Mouse (Mus musculus) heart, embryonic 14.5 days (tissue): ENCODE measurements around the gene Tubgcp5. TPM values are rescaled to one million over a fixed set of nuclear protein-coding genes. Genes with fewer than 3 reads are reported as not detected.

ENCODE experiments used
- ATAC-seq: fragments of 200-750 bp; cut with Nextera tagmentation; 2 replicates; pipeline ENCODE4 v1.8.0; 2017; ENCODE audit warnings: low read depth, moderate TSS enrichment; ENCODE audit not compliant: insufficient number of reproducible peaks, insufficient read depth, low FRiP score
- H3K27ac ChIP-seq, 2 experiments: fragments of 200-500 bp in 1 of 2; fragments of 300-500 bp in 1 of 2; sonication (generic) in 1 of 2; replicated peaks in 1 of 2; 2 replicates each; pipeline ENCODE4 v1.5.1; 2012 to 2014; ENCODE audit warnings: low read depth in 2 of 2, low read length in 2 of 2, control low read depth in 1 of 2, mild to moderate bottlenecking in 1 of 2, mixed read lengths in 1 of 2; ENCODE audit not compliant: control insufficient read depth in 1 of 2, insufficient read depth in 1 of 2
- H3K27me3 ChIP-seq: fragments of 300-500 bp; sonication (generic); 2 replicates; pipeline ENCODE4 v1.6.1; 2014; ENCODE audit warnings: mild to moderate bottlenecking, low read length, control low read depth; ENCODE audit not compliant: control insufficient read depth, insufficient read depth
- H3K36me3 ChIP-seq: fragments of 300-500 bp; sonication (generic); 2 replicates; pipeline ENCODE4 v1.6.1; 2014; ENCODE audit warnings: mild to moderate bottlenecking, control low read depth, low read length, mixed read lengths; ENCODE audit not compliant: control insufficient read depth, insufficient read depth
- H3K4me1 ChIP-seq, 2 experiments: fragments of 200-500 bp in 1 of 2; fragments of 300-500 bp in 1 of 2; sonication (generic) in 1 of 2; 2 replicates each; pipeline ENCODE4 v1.6.1; 2012 to 2014; ENCODE audit warnings: low read length in 2 of 2, control low read depth in 1 of 2, mixed read lengths in 1 of 2; ENCODE audit not compliant: control insufficient read depth in 2 of 2, insufficient read depth in 2 of 2
- H3K4me2 ChIP-seq: fragments of 300-500 bp; sonication (generic); 2 replicates; pipeline ENCODE4 v1.6.1; 2014; ENCODE audit warnings: mild to moderate bottlenecking, low read length
- H3K4me3 ChIP-seq, 2 experiments: fragments of 200-500 bp in 1 of 2; fragments of 300-500 bp in 1 of 2; sonication (generic) in 1 of 2; 2 replicates each; pipeline ENCODE4 v1.5.1; 2012 to 2014; ENCODE audit warnings: low read length in 2 of 2, mild to moderate bottlenecking in 2 of 2, control low read depth in 1 of 2, low read depth in 1 of 2, moderate library complexity in 1 of 2; ENCODE audit not compliant: control insufficient read depth in 1 of 2, insufficient read depth in 1 of 2
- H3K9ac ChIP-seq: fragments of 300-500 bp; sonication (generic); 2 replicates; pipeline ENCODE4 v1.6.1; 2014; ENCODE audit warnings: mild to moderate bottlenecking, low read length
- H3K9me3 ChIP-seq: fragments of 300-500 bp; sonication (generic); 2 replicates; pipeline ENCODE4 v1.6.1; 2016; ENCODE audit warnings: low read length, control low read depth; ENCODE audit not compliant: control insufficient read depth
- WGBS: fragments of 180-500 bp; shearing (Covaris S2); extraction: QIAGEN DNeasy Blood & Tissue Kit; methylation state at CpG from one replicate; pipeline ENCODE4 v1.1.7; 2014; 5-methylcytosine and 5-hydroxymethylcytosine counted together
- polyA plus RNA-seq: library from polyadenylated mRNA; unstranded; fragments of >200 nt; fragmentation: Nextera tagmentation; extraction: Ambion mirVana; gene quantifications from 2 replicates; pipeline ENCODE4 v1.2.1, GENCODE M21; 2014

Tubgcp5 gene
- polyA plus RNA-seq = 16.4 and 19.2 TPM in 2 replicates

- no peaks in the 10 kb centered on the region for H3K27me3 ChIP-seq
- peak within 1 kb of the TSS; percentile 69 for H3K4me2 ChIP-seq
- H3K27ac ChIP-seq = peak within 1 kb of the TSS; percentile 38 to 46; a peak in 2 of 4 replicates
- WGBS = under 1% methylated on average over 51 of the region's 51 CpGs
- H3K9me3 ChIP-seq = no peaks in the 10 kb centered on the region
- peak within 1 kb of the TSS; percentile 75 to 87 for H3K4me3 ChIP-seq
- peak; percentile 98 for ATAC-seq
- H3K4me1 ChIP-seq = peaks cover 0 to 12% of the 10 kb centered on the region in 2 experiments; a peak in 3 of 4 replicates
- H3K36me3 ChIP-seq = peaks cover 32% of the 10 kb centered on the region
- peak within 1 kb of the TSS; percentile 95 for H3K9ac ChIP-seq
These were observed at the start of gene Tubgcp5 for GRCm38 (mm10) chr7:55793952-55794603. TSS of gene Tubgcp5 (plus strand) at chr7:55794154.

- Histone ChIP-seq H3K4me2 (no peak overlapping the region), H3K27me3 (no peaks in the 10 kb centered on the region), H3K9ac (no peak overlapping the region), H3K27ac (no peak overlapping the region), H3K4me1 (no peaks in the 10 kb centered on the region), H3K4me3 (no peak overlapping the region), H3K9me3 (no peaks in the 10 kb centered on the region), H3K36me3 (no peaks in the 10 kb centered on the region)
- no peak for ATAC-seq
- WGBS = 72% methylated on average over 10 of the region's 10 CpGs
These were observed 49.3 kb upstream of the Tubgcp5 start for GRCm38 (mm10) chr7:55744566-55745220.

DNA sequence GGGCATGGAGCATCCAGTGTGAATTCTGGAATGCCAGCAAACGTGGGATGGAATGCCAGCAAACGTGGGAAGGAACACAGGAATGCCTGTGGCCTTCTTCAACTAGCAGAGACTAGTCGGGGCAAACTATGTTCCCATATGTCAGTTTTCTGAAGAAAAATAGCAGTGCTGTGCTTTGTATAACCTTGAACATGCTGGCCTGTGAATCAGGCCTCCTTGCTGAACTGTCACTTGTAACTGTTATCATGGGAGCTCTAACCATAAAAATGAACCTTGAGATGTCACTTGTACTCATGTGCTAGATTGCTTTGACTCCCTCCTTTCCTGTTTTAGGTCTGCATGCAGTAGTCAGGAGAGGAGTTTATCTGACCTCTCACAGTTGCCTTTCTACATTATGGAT lies 43.1 kb upstream of the Tubgcp5 start:
- no peak for ATAC-seq
- Histone ChIP-seq H3K9me3 (no peaks in the 10 kb centered on the region), H3K4me2 (no peak overlapping the region), H3K27me3 (no peaks in the 10 kb centered on the region), H3K9ac (no peak overlapping the region), H3K36me3 (no peaks in the 10 kb centered on the region), H3K4me1 (no peaks in the 10 kb centered on the region), H3K27ac (no peak overlapping the region), H3K4me3 (no peak overlapping the region)
- WGBS = 61% methylated on average over 3 of the region's 3 CpGs

GRCm38 (mm10) chr7:55759346-55759745 lies 34.6 kb upstream of the Tubgcp5 start:
- WGBS = 59% methylated on average over 3 of the region's 3 CpGs
- H3K9ac ChIP-seq = no peak overlapping the region

DNA sequence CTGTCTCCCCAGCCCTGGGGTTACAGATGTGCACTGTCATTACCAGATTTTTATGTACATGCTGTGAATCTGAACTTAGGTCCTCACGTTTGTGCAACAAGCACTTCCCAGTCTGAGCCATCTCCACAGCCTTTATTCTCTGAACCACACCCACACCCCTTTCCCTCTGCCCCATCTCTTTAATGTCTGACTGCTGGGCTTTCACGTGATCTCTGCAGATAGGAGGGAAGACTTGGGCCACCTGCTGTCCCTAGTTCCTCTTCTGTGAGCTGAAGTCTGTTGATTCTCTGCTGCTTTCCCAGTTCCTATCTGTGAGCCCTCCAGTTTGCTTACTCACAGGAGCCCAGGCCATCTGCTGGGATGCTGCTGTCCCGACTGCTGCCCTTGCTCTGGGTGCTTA lies 26.0 kb upstream of the Tubgcp5 start, which contains the start of gene Siglech:
Gene Siglech, plus strand, starts transcription at position 253 of the 400 bp plus-strand sequence.
- Histone ChIP-seq H3K9ac (no peak within 1 kb of the TSS), H3K4me3 (no peak within 1 kb of the TSS), H3K4me2 (no peak within 1 kb of the TSS), H3K27me3 (no peaks in the 10 kb centered on the region), H3K4me1 (no peaks in the 10 kb centered on the region), H3K27ac (no peak within 1 kb of the TSS), H3K9me3 (no peaks in the 10 kb centered on the region), H3K36me3 (no peaks in the 10 kb centered on the region)
- ATAC-seq = no peak
- WGBS = 32% methylated on average over 3 of the region's 3 CpGs

More at GRCm38 (mm10) chr7:55759346-55759745, 34.6 kb upstream of the Tubgcp5 start:
- Histone ChIP-seq H3K4me3 (no peak overlapping the region), H3K4me2 (no peak overlapping the region), H3K27ac (no peak overlapping the region), H3K36me3 (no peaks in the 10 kb centered on the region), H3K4me1 (no peaks in the 10 kb centered on the region), H3K9me3 (no peaks in the 10 kb centered on the region), H3K27me3 (no peaks in the 10 kb centered on the region)
- ATAC-seq = no peak

DNA sequence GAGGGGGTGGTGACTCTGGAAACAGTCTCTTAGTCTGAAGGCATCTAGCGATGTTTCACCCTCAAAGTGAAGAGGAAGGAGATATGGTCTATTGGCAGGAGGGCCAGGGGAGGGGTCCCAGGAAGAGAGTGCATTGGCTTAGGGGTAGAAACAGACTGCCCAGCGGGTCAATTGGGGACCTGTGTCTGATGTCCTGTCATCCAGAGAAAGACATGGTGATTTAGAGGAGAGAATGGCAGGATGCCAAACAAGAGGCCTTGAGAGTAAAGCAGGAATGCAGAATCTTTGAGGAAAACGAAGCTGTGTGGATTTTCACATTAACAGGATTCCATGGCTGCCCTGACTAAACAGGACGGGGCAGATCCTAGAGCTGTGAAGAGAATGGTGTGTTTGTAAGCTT lies 13.9 kb upstream of the Tubgcp5 start:
- H3K27ac ChIP-seq = no peak overlapping the region
- no peaks in the 10 kb centered on the region for H3K4me1 ChIP-seq
- no peak overlapping the region for H3K4me2 ChIP-seq
- no peaks in the 10 kb centered on the region for H3K36me3 ChIP-seq
- H3K9me3 ChIP-seq = no peaks in the 10 kb centered on the region
- 44% methylated on average over 4 of the region's 4 CpGs for WGBS
- H3K27me3 ChIP-seq = no peaks in the 10 kb centered on the region
- ATAC-seq = no peak
- no peak overlapping the region for H3K9ac ChIP-seq
- H3K4me3 ChIP-seq = no peak overlapping the region

GRCm38 (mm10) chr7:55782493-55782892 lies 11.5 kb upstream of the Tubgcp5 start:
- ATAC-seq = no peak
- no peaks in the 10 kb centered on the region for H3K27me3 ChIP-seq
- no peak overlapping the region for H3K27ac ChIP-seq
- no peak overlapping the region for H3K4me3 ChIP-seq
- no peak overlapping the region for H3K4me2 ChIP-seq
- H3K9me3 ChIP-seq = no peaks in the 10 kb centered on the region
- H3K4me1 ChIP-seq = no peaks in the 10 kb centered on the region
- 54% methylated on average over 3 of the region's 3 CpGs for WGBS
- H3K36me3 ChIP-seq = no peaks in the 10 kb centered on the region
- no peak overlapping the region for H3K9ac ChIP-seq
